Mouse (Mus musculus) liver, embryonic 14.5 days (tissue): ENCODE measurements at regions not wholly inside any gene's neighbourhood (a gene's known extent, or its start where the extent isn't known, plus 50 kb on each side); places are given as distances from the start of the nearest gene placed in this dataset.

Source experiments
- ATAC-seq: fragments of 200-750 bp; cut with Nextera tagmentation; 2 replicates; pipeline ENCODE4 v1.8.0; 2017; ENCODE audit warnings: moderate number of reproducible peaks, mild to moderate bottlenecking, moderate library complexity; ENCODE audit not compliant: insufficient read depth
- DNase-seq, 3 experiments: peaks; one replicate each; pipeline ENCODE4 v3.0.0-alpha.2; 2012 to 2013; ENCODE audit warnings: low read depth in 3 of 3, low spot score in 3 of 3
- H3K27ac ChIP-seq: fragments of 300-500 bp; sonication (generic); 2 replicates; pipeline ENCODE4 v1.5.1; 2014; ENCODE audit warnings: moderate library complexity, mild to moderate bottlenecking, control low read depth, inconsistent platforms
- H3K27me3 ChIP-seq: fragments of 300-500 bp; sonication (generic); 2 replicates; pipeline ENCODE4 v1.6.1; 2014; ENCODE audit warnings: mild to moderate bottlenecking, low read length, moderate library complexity; ENCODE audit not compliant: control insufficient read depth, insufficient read depth
- H3K36me3 ChIP-seq: fragments of 300-500 bp; sonication (generic); replicated peaks from 2 replicates; pipeline ENCODE4 v1.6.1; 2014; ENCODE audit warnings: low read depth; ENCODE audit not compliant: control insufficient read depth, insufficient read depth
- H3K4me1 ChIP-seq, 2 experiments: fragments of 200-500 bp in 1 of 2; fragments of 300-500 bp in 1 of 2; sonication (generic) in 1 of 2; replicated peaks; 2 replicates each; pipeline ENCODE4 v1.6.1; 2012 to 2014; ENCODE audit warnings: antibody characterized with exemption in 1 of 2, inconsistent platforms in 1 of 2, low read length in 1 of 2; ENCODE audit not compliant: control insufficient read depth in 2 of 2, insufficient read depth in 2 of 2
- H3K4me2 ChIP-seq: fragments of 300-500 bp; sonication (generic); 2 replicates; pipeline ENCODE4 v1.6.1; 2014; ENCODE audit warnings: low read depth, mild to moderate bottlenecking, control low read depth, moderate library complexity
- H3K4me3 ChIP-seq, 2 experiments: fragments of 200-500 bp in 1 of 2; fragments of 300-500 bp in 1 of 2; sonication (generic) in 1 of 2; 2 replicates each; pipeline ENCODE4 v1.5.1; 2012 to 2014; ENCODE audit warnings: low read depth in 2 of 2, low read length in 2 of 2, mild to moderate bottlenecking in 2 of 2, control low read depth in 1 of 2, inconsistent platforms in 1 of 2, moderate library complexity in 1 of 2; ENCODE audit not compliant: insufficient read depth in 1 of 2
- H3K9ac ChIP-seq: fragments of 300-500 bp; sonication (generic); replicated peaks from 2 replicates; pipeline ENCODE4 v1.6.1; 2014; ENCODE audit warnings: mild to moderate bottlenecking, control low read depth, moderate library complexity
- H3K9me3 ChIP-seq: fragments of 300-500 bp; sonication (generic); 2 replicates; pipeline ENCODE4 v1.6.1; 2016; ENCODE audit warnings: low read length, mixed read lengths; ENCODE audit not compliant: control insufficient read depth
- CTCF ChIP-seq: IDR thresholded peaks from 2 replicates; pipeline ENCODE4 v1.5.1; 2016; ENCODE audit warnings: antibody characterized with exemption, low read depth, control low read depth
- EP300 ChIP-seq: IDR thresholded peaks from 2 replicates; pipeline ENCODE4 v1.6.1; 2016; ENCODE audit warnings: antibody characterized with exemption, low read depth
- WGBS: fragments of 180-500 bp; shearing (Covaris S2); extraction: QIAGEN DNeasy Blood & Tissue Kit; methylation state at CpG from one replicate; pipeline ENCODE4 v1.1.7; 2014; ENCODE audit not compliant: insufficient replicate concordance; 5-methylcytosine and 5-hydroxymethylcytosine counted together

DNA sequence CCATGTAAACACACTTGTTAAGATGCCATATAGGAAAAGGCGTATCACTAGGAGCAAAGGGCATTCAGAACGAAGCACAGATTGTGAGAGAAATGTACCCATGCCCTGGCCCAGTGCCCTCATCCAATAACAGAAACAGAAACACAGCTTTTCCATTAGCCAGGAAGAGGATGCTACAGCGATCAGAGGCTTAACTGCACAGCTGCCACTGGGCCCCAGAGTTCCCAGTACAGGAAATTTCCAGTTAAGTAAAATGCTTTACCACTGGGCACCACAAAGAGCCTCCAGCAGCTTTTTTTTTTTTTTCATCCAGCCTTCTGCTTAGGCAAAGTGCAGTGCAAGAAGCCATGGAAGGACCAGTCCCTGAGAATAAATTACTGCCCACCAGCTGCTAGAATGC, 325.6 kb upstream of the Arid1b start:
- 57% methylated on average over 3 of the region's 3 CpGs for WGBS
- Histone ChIP-seq H3K36me3 (no peaks in the 10 kb centered on the region), H3K4me2 (no peak overlapping the region), H3K4me1 (no peaks in the 10 kb centered on the region), H3K9me3 (no peaks in the 10 kb centered on the region), H3K9ac (no peak overlapping the region), H3K4me3 (no peak overlapping the region), H3K27ac (no peak overlapping the region), H3K27me3 (no peaks in the 10 kb centered on the region)
- ATAC-seq: no peak
- TF ChIP-seq EP300 (no peak), CTCF (no peak)
- DNase-seq: no peak

- Histone ChIP-seq H3K4me2 (no peak overlapping the region), H3K36me3 (no peaks in the 10 kb centered on the region), H3K9me3 (no peaks in the 10 kb centered on the region), H3K4me3 (no peak overlapping the region), H3K27me3 (no peaks in the 10 kb centered on the region), H3K9ac (no peak overlapping the region), H3K27ac (no peak overlapping the region), H3K4me1 (no peaks in the 10 kb centered on the region)
- 60% methylated on average over 2 of the region's 2 CpGs for whole genome bisulfite sequencing
- ATAC-seq (no peak), DNase-seq (no peak)
- no peak for TF ChIP-seq CTCF
- no peak for TF ChIP-seq EP300
Observed at GRCm38 (mm10) chr17:4673271-4673670, 320.9 kb upstream of the Arid1b start.

GRCm38 (mm10) chr17:4706421-4706820, 287.7 kb upstream of the Arid1b start:
- no peak overlapping the region for H3K27ac ChIP-seq
- no peak overlapping the region for H3K9ac ChIP-seq
- H3K4me2 ChIP-seq: no peak overlapping the region
- TF ChIP-seq EP300: no peak
- no peak for TF ChIP-seq CTCF
- H3K36me3 ChIP-seq: no peaks in the 10 kb centered on the region
- H3K4me1 ChIP-seq: no peaks in the 10 kb centered on the region
- no peak overlapping the region for H3K4me3 ChIP-seq
- WGBS: 61% methylated on average over 1 of the region's 1 CpGs
- DNase-seq (no peak), ATAC-seq (no peak)
- H3K27me3 ChIP-seq: no peaks in the 10 kb centered on the region
- H3K9me3 ChIP-seq: no peaks in the 10 kb centered on the region

GRCm38 (mm10) chr17:4721061-4721460, 273.1 kb upstream of the Arid1b start:
- Histone ChIP-seq H3K4me1 (peaks cover 0 to 3% of the 10 kb centered on the region in 2 experiments; a peak in 3 of 4 replicates), H3K9ac (no peak overlapping the region), H3K27ac (no peak overlapping the region), H3K36me3 (no peaks in the 10 kb centered on the region), H3K9me3 (no peaks in the 10 kb centered on the region), H3K4me2 (no peak overlapping the region), H3K4me3 (no peak overlapping the region), H3K27me3 (no peaks in the 10 kb centered on the region)
- 68% methylated on average over 4 of the region's 4 CpGs for WGBS
- DNase-seq (no peak), ATAC-seq (no peak)
- TF ChIP-seq EP300: no peak
- no peak for TF ChIP-seq CTCF

- DNase-seq (no peak), ATAC-seq (peak; percentile 73)
- H3K9ac ChIP-seq: no peak overlapping the region
- H3K36me3 ChIP-seq: no peaks in the 10 kb centered on the region
- 24% methylated on average over 3 of the region's 3 CpGs for WGBS
- no peak overlapping the region for H3K4me3 ChIP-seq
- H3K27ac ChIP-seq: no peak overlapping the region
- H3K4me2 ChIP-seq: no peak overlapping the region
- no peak for TF ChIP-seq CTCF
- H3K4me1 ChIP-seq: peaks cover 0 to 3% of the 10 kb centered on the region in 2 experiments; a peak in 3 of 4 replicates
- H3K27me3 ChIP-seq: no peaks in the 10 kb centered on the region
- H3K9me3 ChIP-seq: no peaks in the 10 kb centered on the region
Observed at GRCm38 (mm10) chr17:4724031-4724430, 270.1 kb upstream of the Arid1b start.
